1 mouse cellular context compared by ENCODE assay signal in the genomic region with DNA sequence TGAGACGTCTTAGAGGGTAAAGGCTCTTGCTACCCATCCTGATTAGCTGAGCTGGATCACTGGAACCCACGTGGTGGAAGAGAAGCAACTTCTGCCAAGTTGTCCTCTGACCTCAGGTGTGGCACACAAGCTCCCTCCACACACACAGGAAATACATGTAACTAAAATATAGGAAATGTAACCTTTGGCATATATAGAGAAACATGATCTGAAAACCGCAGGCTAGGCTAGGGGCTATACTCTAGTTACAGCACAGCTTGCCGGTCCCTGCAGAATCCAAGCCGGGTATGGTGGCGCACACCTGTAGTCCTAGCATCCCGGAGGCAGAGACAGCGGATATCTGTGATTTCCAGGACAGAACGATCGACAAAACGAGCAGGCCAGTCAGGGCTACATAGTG.
A peak's percentile ranks its signal among the peaks of the same experiment; 100 is the strongest.
TF ChIP-seq lines count a peak whose summit lies in the region.

No protein-coding gene starts in this region.

TF ChIP-seq in CH12.LX, 34 proteins besides CTCF, POLR2A, EP300 and RAD21 (continued from another document):
- TF ChIP-seq JUN (IDR thresholded peaks at IDR 0.05; ENCODE audit: insufficient read depth, low read depth, low read length), result no peak
- TF ChIP-seq KAT2A (IDR thresholded peaks at IDR 0.05; ENCODE audit: insufficient replicate concordance, low read length), result no peak
- TF ChIP-seq HCFC1 (IDR thresholded peaks at IDR 0.05; ENCODE audit: low read depth, low read length), result no peak
- peak; percentile 81 for TF ChIP-seq MXI1 (IDR thresholded peaks at IDR 0.05; ENCODE audit: low read depth, low read length)
- peak; percentile 30; the same call in 1 of the 2 replicates for TF ChIP-seq MAFK (IDR thresholded peaks at IDR 0.05; ENCODE audit: insufficient replicate concordance, low read length)
- no peak for TF ChIP-seq SMC3 (IDR thresholded peaks at IDR 0.05; ENCODE audit: low read depth, low read length)
- no peak for TF ChIP-seq BHLHE40 (IDR thresholded peaks at IDR 0.05; ENCODE audit: low read depth, low read length)
- no peak for TF ChIP-seq TBP (conservative IDR thresholded peaks at IDR 0.05; ENCODE audit: low read depth, low read length)
